Mouse (Mus musculus) liver, adult 2 months (tissue): ENCODE measurements around the gene Nipal1.

Source experiments
- CTCF ChIP-seq: fragments of 200-500 bp; IDR thresholded peaks from 2 replicates; pipeline ENCODE4 v1.5.1; 2011; ENCODE audit warnings: low read depth, low read length, control low read depth
- POLR2A ChIP-seq: fragments of 200-500 bp; IDR thresholded peaks from 2 replicates; pipeline ENCODE4 v1.6.1; 2011; ENCODE audit warnings: low read length, control low read depth; ENCODE audit not compliant: insufficient read depth; ENCODE audit errors: extremely low read depth

- TF ChIP-seq POLR2A (no peak), CTCF (no peak)
Measured at GRCm38 (mm10) chr5:72709451-72709850, 61.9 kb downstream of the Nipal1 start.
